Comparison of ENCODE assay signal across 23 mouse cellular contexts in genomic region chr17:72911283-72911682, GRCm38 (mm10). TPM values are rescaled to one million over a fixed set of nuclear protein-coding genes. Genes with fewer than 3 reads are reported as not detected.
DNase-seq lines count a peak whose midpoint lies in the region; ATAC-seq and TF ChIP-seq lines count a peak whose summit lies in the region.
"Had no signal": no experiment of that assay in that cellular context is flagged by ENCODE, and none has a peak within 500 bp of the region (broad histone marks: within the 10 kb centered on the region; RNA-seq: fewer than 3 reads in every experiment).

No protein-coding gene starts in this region.

- H3K4me3 ChIP-seq in gastrocnemius, adult 2 months: no peak overlapping the region
- H3K4me3 ChIP-seq in heart, embryonic 15.5 days: no peak overlapping the region
- H3K4me3 ChIP-seq in embryonic facial prominence, embryonic 15.5 days (replicated peaks): no peak overlapping the region
- no peak overlapping the region for H3K4me3 ChIP-seq in limb, embryonic 13.5 days
- no peak overlapping the region for H3K4me3 ChIP-seq in midbrain, embryonic 10.5 days
- H3K4me3 ChIP-seq: forebrain, embryonic 13.5 days; intestine, embryonic 15.5 days; stomach, embryonic 15.5 days had no signal

- H3K27me3 ChIP-seq in heart, embryonic 15.5 days: no peaks in the 10 kb centered on the region
- no peaks in the 10 kb centered on the region for H3K27me3 ChIP-seq in embryonic facial prominence, embryonic 15.5 days
- peaks cover 12% of the 10 kb centered on the region; the same call in 1 of the 2 replicates for H3K27me3 ChIP-seq in limb, embryonic 13.5 days
- peaks cover 15% of the 10 kb centered on the region for H3K27me3 ChIP-seq in midbrain, embryonic 10.5 days (ENCODE audit: low read depth, poor library complexity, severe bottlenecking)
- H3K27me3 ChIP-seq: CH12.LX; forebrain, embryonic 13.5 days; intestine, embryonic 15.5 days; stomach, embryonic 15.5 days had no signal

- peak overlapping the region; percentile 16; the same call in 1 of the 2 replicates for H3K27ac ChIP-seq in gastrocnemius, adult 2 months
- H3K27ac ChIP-seq in heart, embryonic 15.5 days: peak overlapping the region; percentile 60
- no peak overlapping the region for H3K27ac ChIP-seq in embryonic facial prominence, embryonic 15.5 days (replicated peaks)
- peak overlapping the region; percentile 70 for H3K27ac ChIP-seq in limb, embryonic 13.5 days
- no peak overlapping the region for H3K27ac ChIP-seq in midbrain, embryonic 10.5 days (replicated peaks)
- H3K27ac ChIP-seq: forebrain, embryonic 13.5 days; hindbrain, embryonic 14.5 days; intestine, embryonic 15.5 days; kidney, postnatal 0 days; stomach, embryonic 15.5 days had no signal

- peaks cover 28% of the 10 kb centered on the region for H3K4me1 ChIP-seq in heart, embryonic 15.5 days (replicated peaks)
- no peaks in the 10 kb centered on the region for H3K4me1 ChIP-seq in embryonic facial prominence, embryonic 15.5 days
- peaks cover 23% of the 10 kb centered on the region for H3K4me1 ChIP-seq in limb, embryonic 13.5 days
- no peaks in the 10 kb centered on the region for H3K4me1 ChIP-seq in midbrain, embryonic 10.5 days
- H3K4me1 ChIP-seq: forebrain, embryonic 13.5 days; intestine, embryonic 15.5 days; stomach, embryonic 15.5 days had no signal

- no peak overlapping the region for H3K4me2 ChIP-seq in heart, embryonic 15.5 days
- no peak overlapping the region for H3K4me2 ChIP-seq in embryonic facial prominence, embryonic 15.5 days (replicated peaks)
- H3K4me2 ChIP-seq in limb, embryonic 13.5 days (replicated peaks): no peak overlapping the region
- H3K4me2 ChIP-seq: forebrain, embryonic 13.5 days; hindbrain, embryonic 14.5 days; intestine, embryonic 15.5 days; liver, embryonic 11.5 days; stomach, embryonic 15.5 days had no signal

- no peaks in the 10 kb centered on the region for H3K36me3 ChIP-seq in heart, embryonic 15.5 days
- H3K36me3 ChIP-seq in embryonic facial prominence, embryonic 15.5 days: no peaks in the 10 kb centered on the region
- H3K36me3 ChIP-seq in limb, embryonic 13.5 days: no peaks in the 10 kb centered on the region
- H3K36me3 ChIP-seq in midbrain, embryonic 10.5 days: no peaks in the 10 kb centered on the region
- H3K36me3 ChIP-seq: intestine, embryonic 15.5 days; stomach, embryonic 15.5 days had no signal

- intact Hi-C loops in gastrocnemius, adult 2 months (cut with DNase I): no loop called here

- peak; percentile 35; the same call in 1 of the 2 replicates for TF ChIP-seq CTCF in gastrocnemius, adult 2 months (IDR thresholded peaks at IDR 0.05)

- peak; percentile 67 for DNase-seq in gastrocnemius, adult 2 months
- no peak for DNase-seq in gastrocnemius, postnatal 4 days (ENCODE audit: low spot score in 2 of 2)
- DNase-seq in heart, adult 9 months (ENCODE audit: low spot score in 2 of 2): no peak
- DNase-seq in midbrain, embryonic 10.5 days (ENCODE audit: low spot score): no peak
- DNase-seq: adrenal gland, postnatal 36 days; cerebellum, adult 11-12 months; cerebellum, postnatal 25 days; embryo, embryonic 11 days; layer of hippocampus, postnatal 36 days; lung, postnatal 36 days; right cerebral cortex, postnatal 25 days; thymus, adult 2 months had no signal

- no peak for ATAC-seq in heart, embryonic 15.5 days (replicated peaks; ENCODE audit: insufficient number of reproducible peaks, insufficient read depth, low FRiP score, low read depth)
- 0 out of 2 replicates have a peak, but pooled peaks have one; percentile 18 for ATAC-seq in embryonic facial prominence, embryonic 15.5 days (ENCODE audit: insufficient number of reproducible peaks, low FRiP score, low TSS enrichment, low read depth)
- no peak for ATAC-seq in limb, embryonic 13.5 days (ENCODE audit: low FRiP score, low read depth)
- ATAC-seq: forebrain, embryonic 13.5 days had no signal

- H3K9ac ChIP-seq in heart, embryonic 15.5 days: no peak overlapping the region
- no peak overlapping the region for H3K9ac ChIP-seq in embryonic facial prominence, embryonic 15.5 days
- no peak overlapping the region for H3K9ac ChIP-seq in limb, embryonic 13.5 days
- H3K9ac ChIP-seq: forebrain, embryonic 13.5 days; hindbrain, embryonic 14.5 days; intestine, embryonic 15.5 days; stomach, embryonic 15.5 days had no signal

- H3K9me3 ChIP-seq in heart, embryonic 15.5 days (replicated peaks): no peaks in the 10 kb centered on the region
- H3K9me3 ChIP-seq in embryonic facial prominence, embryonic 15.5 days (replicated peaks): no peaks in the 10 kb centered on the region
- no peaks in the 10 kb centered on the region for H3K9me3 ChIP-seq in limb, embryonic 13.5 days
- no peaks in the 10 kb centered on the region for H3K9me3 ChIP-seq in midbrain, embryonic 10.5 days (replicated peaks)
- H3K9me3 ChIP-seq: forebrain, embryonic 13.5 days; intestine, embryonic 15.5 days; stomach, embryonic 15.5 days had no signal

- 53% methylated on average over 11 of the region's 11 CpGs for WGBS in heart, embryonic 15.5 days
- 75% methylated on average over 11 of the region's 11 CpGs for WGBS in embryonic facial prominence, embryonic 15.5 days
- WGBS in limb, embryonic 13.5 days: 61% methylated on average over 11 of the region's 11 CpGs
- WGBS in midbrain, embryonic 10.5 days: 73% methylated on average over 11 of the region's 11 CpGs

RNA-seq across cellular contexts. Expression of gene Lbh, which starts 6.8 kb away (rescaled TPM):
- 1 to 10 TPM; 5.5 to 8.3 TPM for total RNA-seq in gastrocnemius, adult 2 months (2021)
- 10 to 100 TPM; 27.2 to 35.0 TPM for total RNA-seq in gastrocnemius, postnatal 4 days (2021)
- 23.2 and 29.0 TPM in 2 replicates for polyA plus RNA-seq in heart, embryonic 15.5 days (2015; fragmentation: Nextera tagmentation; extraction: Ambion mirVana)
- 3.3 and 3.5 TPM in 2 replicates for polyA plus RNA-seq in embryonic facial prominence, embryonic 15.5 days (2015; fragmentation: Nextera tagmentation; extraction: Ambion mirVana)
- 3.2 and 3.5 TPM in 2 replicates for polyA plus RNA-seq in limb, embryonic 13.5 days (2015; fragmentation: Nextera tagmentation; extraction: Ambion mirVana)
- polyA plus RNA-seq in midbrain, embryonic 10.5 days (2016; fragmentation: Nextera tagmentation; extraction: Ambion mirVana): 2.0 and 3.0 TPM in 2 replicates
- total RNA-seq: MEL had no signal

Comparison
In these comparisons a context has a peak if more than half of its experiments do, and no peak if none do; other contexts are left out.
1. H3K27ac ChIP-seq: peak in gastrocnemius, adult 2 months (single experiment), heart, embryonic 15.5 days (single experiment) and limb, embryonic 13.5 days (single experiment); none in embryonic facial prominence, embryonic 15.5 days (single experiment) and midbrain, embryonic 10.5 days (single experiment).